Mouse (Mus musculus): ENCODE data around the gene Zic2. TPM values are rescaled to one million over a fixed set of nuclear protein-coding genes. Genes with fewer than 3 reads are reported as not detected.

The Zic2 gene
- polyA plus RNA-seq, 1 experiment from 2014 or later: not detected

DNA sequence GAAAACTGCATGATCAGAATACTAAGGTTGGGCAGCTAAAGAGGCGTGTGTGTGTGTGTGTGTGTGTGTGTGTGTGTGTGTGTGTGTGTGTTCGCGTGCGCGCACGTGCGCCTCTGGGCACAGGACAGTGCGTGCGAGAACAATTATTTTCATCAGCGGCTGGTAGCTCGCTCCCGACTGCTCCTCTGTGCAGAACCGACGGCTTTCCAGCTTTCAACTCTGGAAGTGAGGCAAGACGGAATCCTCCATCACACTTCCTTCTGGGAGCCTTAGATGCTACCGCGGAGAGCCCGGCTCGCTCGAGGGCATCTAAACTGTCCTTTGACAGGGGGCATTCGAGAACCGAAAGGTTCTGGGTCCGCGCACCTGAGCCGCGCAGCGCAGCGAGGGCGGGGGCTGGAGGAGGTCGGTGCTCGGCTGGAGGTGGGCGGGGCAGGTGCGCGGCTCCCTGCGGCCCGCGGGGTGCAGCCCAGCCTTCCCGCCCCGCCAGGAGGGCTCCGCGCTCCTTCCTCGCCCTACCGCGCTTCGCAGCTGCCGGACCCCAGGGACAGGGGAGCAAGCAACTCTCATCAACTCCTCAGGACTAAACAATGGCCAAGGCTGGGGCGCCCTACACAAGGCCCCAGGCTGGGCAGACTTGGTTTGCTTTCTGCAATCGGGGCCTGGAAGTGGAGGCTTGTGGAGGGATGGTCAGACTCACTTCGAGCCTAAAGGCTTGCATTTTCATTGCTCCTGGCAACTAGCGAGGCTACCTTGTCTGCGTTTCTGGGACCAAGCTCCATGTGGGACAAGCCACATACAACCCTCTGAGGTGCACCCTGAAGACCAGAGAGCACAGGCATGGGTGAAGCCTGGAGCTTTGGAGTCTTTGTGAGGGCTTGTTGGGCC is 15.4 kb downstream of the Zic2 start, which contains the start of gene Gm10837:
Gene Gm10837 (plus strand): TSS at position 146 of the 888 bp plus-strand sequence.
- H3K27me3 ChIP-seq (replicated peaks): peaks cover 55% of the 10 kb centered on the region

GRCm38 (mm10) chr14:122491521-122491920 is 16.3 kb downstream of the Zic2 start:
- no peak overlapping the region for H3K4me3 ChIP-seq (replicated peaks)
- 73% methylated on average over 6 of the region's 6 CpGs for WGBS
- no peaks in the 10 kb centered on the region for H3K9me3 ChIP-seq
- H3K27ac ChIP-seq: no peak overlapping the region
- no peaks in the 10 kb centered on the region for H3K36me3 ChIP-seq
- H3K4me2 ChIP-seq: no peak overlapping the region
- ATAC-seq (ENCODE audit: insufficient read depth, low FRiP score, low read depth): no peak
- H3K9ac ChIP-seq: no peak overlapping the region
- peaks cover 6% of the 10 kb centered on the region; the same call in 1 of the 2 replicates for H3K4me1 ChIP-seq
- H3K27me3 ChIP-seq (replicated peaks): peaks cover 46% of the 10 kb centered on the region

More for the DNA sequence above, 15.4 kb downstream of the Zic2 start, which contains the start of gene Gm10837:
- Histone ChIP-seq H3K4me3 (replicated peaks) (peak within 1 kb of the TSS; percentile 19), H3K27ac (no peak within 1 kb of the TSS), H3K4me1 (peaks cover 6% of the 10 kb centered on the region; the same call in 1 of the 2 replicates), H3K4me2 (peak within 1 kb of the TSS; percentile 50), H3K9ac (no peak within 1 kb of the TSS), H3K36me3 (no peaks in the 10 kb centered on the region), H3K9me3 (no peaks in the 10 kb centered on the region)
- 2% methylated on average over 51 of the region's 51 CpGs for WGBS
- 0 out of 2 replicates have a peak, but pooled peaks have one; percentile 39 for ATAC-seq (ENCODE audit: insufficient read depth, low FRiP score, low read depth)

GRCm38 (mm10) chr14:122492015-122492414 is 16.8 kb downstream of the Zic2 start:
- no peak for ATAC-seq (ENCODE audit: insufficient read depth, low FRiP score, low read depth)

DNA sequence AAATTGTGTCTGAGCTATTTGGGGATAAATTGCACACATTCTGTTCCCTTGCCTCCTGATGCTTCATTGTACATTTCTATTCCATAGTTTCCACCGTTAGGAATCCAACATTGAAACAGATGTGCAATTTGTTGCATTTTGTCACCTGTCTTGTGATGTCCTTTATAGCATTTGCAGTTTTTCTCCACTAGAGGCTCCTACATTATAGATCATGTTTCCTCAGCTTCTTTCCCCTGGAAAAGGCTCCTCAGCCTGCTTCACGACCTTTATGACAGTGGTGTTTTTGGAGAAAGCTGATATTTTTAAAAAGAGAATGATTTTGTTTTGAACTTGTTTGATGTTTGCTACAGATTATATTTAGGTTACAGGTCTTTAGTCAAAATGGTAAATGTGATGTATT is 33.8 kb downstream of the Zic2 start:
- WGBS: 22% methylated on average over 2 of the region's 2 CpGs
- Histone ChIP-seq H3K4me2 (no peak overlapping the region), H3K4me3 (replicated peaks) (no peak overlapping the region), H3K9ac (no peak overlapping the region), H3K36me3 (no peaks in the 10 kb centered on the region), H3K9me3 (no peaks in the 10 kb centered on the region), H3K27ac (no peak overlapping the region), H3K27me3 (replicated peaks) (no peaks in the 10 kb centered on the region), H3K4me1 (no peaks in the 10 kb centered on the region)
- no peak for ATAC-seq (ENCODE audit: insufficient read depth, low FRiP score, low read depth)

More at GRCm38 (mm10) chr14:122492015-122492414, 16.8 kb downstream of the Zic2 start:
- Histone ChIP-seq H3K4me3 (replicated peaks) (no peak overlapping the region), H3K27ac (no peak overlapping the region), H3K36me3 (no peaks in the 10 kb centered on the region), H3K4me2 (no peak overlapping the region), H3K9ac (no peak overlapping the region), H3K27me3 (replicated peaks) (peaks cover 45% of the 10 kb centered on the region), H3K9me3 (no peaks in the 10 kb centered on the region), H3K4me1 (peaks cover 6% of the 10 kb centered on the region; the same call in 1 of the 2 replicates)
- 70% methylated on average over 1 of the region's 1 CpGs for WGBS

- Histone ChIP-seq H3K27me3 (replicated peaks) (no peaks in the 10 kb centered on the region), H3K4me3 (replicated peaks) (no peak overlapping the region), H3K4me2 (no peak overlapping the region), H3K4me1 (no peaks in the 10 kb centered on the region), H3K36me3 (no peaks in the 10 kb centered on the region), H3K9me3 (no peaks in the 10 kb centered on the region), H3K27ac (no peak overlapping the region), H3K9ac (no peak overlapping the region)
- WGBS: 43% methylated on average over 3 of the region's 3 CpGs
- peak; percentile 78 for ATAC-seq (ENCODE audit: insufficient read depth, low FRiP score, low read depth)
Measured at GRCm38 (mm10) chr14:122511519-122511918, 36.3 kb downstream of the Zic2 start.

DNA sequence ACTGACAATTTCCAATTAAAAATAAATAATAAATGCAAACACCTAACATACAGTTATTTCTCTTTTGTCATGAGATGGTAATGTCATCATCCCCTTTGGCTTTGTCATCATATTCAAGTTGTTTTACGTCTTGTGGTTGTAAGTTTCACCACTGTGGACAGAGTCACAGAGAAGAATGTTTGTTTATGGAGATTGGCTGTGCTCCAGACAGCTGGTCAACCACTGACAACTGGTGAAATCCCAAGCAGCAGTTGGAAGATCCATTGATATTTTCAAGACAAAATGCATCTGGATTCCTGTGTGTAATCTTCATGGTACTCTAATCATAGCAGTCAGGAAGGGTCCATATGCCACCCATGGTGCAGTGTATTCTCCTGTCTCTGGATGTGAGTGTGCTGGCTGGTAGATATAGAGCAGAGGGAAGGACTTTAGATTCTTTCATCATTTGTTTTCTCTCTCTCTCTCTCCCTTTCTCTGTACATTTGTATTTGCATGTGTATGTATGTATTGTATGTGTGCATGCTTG is 38.3 kb downstream of the Zic2 start:
- Histone ChIP-seq H3K4me3 (replicated peaks) (no peak overlapping the region), H3K36me3 (no peaks in the 10 kb centered on the region), H3K4me2 (no peak overlapping the region), H3K9ac (no peak overlapping the region), H3K27ac (no peak overlapping the region), H3K27me3 (replicated peaks) (no peaks in the 10 kb centered on the region), H3K4me1 (no peaks in the 10 kb centered on the region), H3K9me3 (no peaks in the 10 kb centered on the region)
- ATAC-seq (ENCODE audit: insufficient read depth, low FRiP score, low read depth): no peak
- WGBS: 44% methylated on average over 1 of the region's 1 CpGs

DNA sequence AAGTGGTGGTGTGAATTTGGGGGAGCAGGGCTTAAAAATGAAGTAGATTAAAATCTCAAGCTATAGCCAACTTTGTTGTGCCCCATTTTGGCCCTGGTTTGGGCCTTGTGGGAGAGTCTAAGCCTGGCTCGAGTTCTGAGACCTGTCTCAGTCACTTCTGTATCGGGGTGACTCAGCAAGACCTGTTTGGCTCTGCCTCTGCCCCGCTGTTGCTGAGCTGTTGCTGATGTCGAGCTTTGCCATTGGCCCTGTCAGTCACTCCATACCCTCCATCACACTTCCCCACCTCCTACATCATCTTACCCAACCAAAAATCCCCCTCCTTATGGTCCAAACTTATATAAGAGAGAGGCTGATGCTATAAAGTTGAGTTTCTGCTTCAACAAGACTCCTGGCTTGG is 53.2 kb downstream of the Zic2 start:
- Histone ChIP-seq H3K36me3 (no peaks in the 10 kb centered on the region), H3K4me1 (no peaks in the 10 kb centered on the region), H3K9ac (no peak overlapping the region), H3K4me3 (replicated peaks) (no peak overlapping the region), H3K27ac (no peak overlapping the region), H3K27me3 (replicated peaks) (no peaks in the 10 kb centered on the region), H3K4me2 (no peak overlapping the region), H3K9me3 (no peaks in the 10 kb centered on the region)
- no peak for ATAC-seq (ENCODE audit: insufficient read depth, low FRiP score, low read depth)
- 82% methylated on average over 4 of the region's 4 CpGs for WGBS

Other genes with a start within 250 kb of the Zic2 start
- gene Gm5089, start 24.3 kb upstream of the Zic2 start, polyA plus RNA-seq (2015; fragmentation: Nextera tagmentation; extraction: Ambion mirVana): 0.06 TPM in 1 of 2 replicates, not detected in the other
- not detected in 2 replicates for gene Zic5, start 9.8 kb upstream of the Zic2 start, polyA plus RNA-seq (2015; fragmentation: Nextera tagmentation; extraction: Ambion mirVana)
- not detected in 2 replicates for gene Gm10837, start 15.2 kb downstream of the Zic2 start, polyA plus RNA-seq (2015; fragmentation: Nextera tagmentation; extraction: Ambion mirVana)
- gene Pcca, start 58.9 kb downstream of the Zic2 start, polyA plus RNA-seq (2015; fragmentation: Nextera tagmentation; extraction: Ambion mirVana): 19.2 and 20.2 TPM in 2 replicates

Data from stomach, embryonic 15.5 days (tissue).